Mouse (Mus musculus) lung, adult 2 months (tissue): Measurements from ENCODE around the gene Sipa1l3. TPM values are rescaled to one million over a fixed set of nuclear protein-coding genes. Genes with fewer than 3 reads are reported as not detected.
A peak's percentile ranks its signal among the peaks of the same experiment; 100 is the strongest.

Source experiments
- DNase-seq: peaks from one replicate; pipeline ENCODE4 v3.0.0; 2022
- H3K4me1 ChIP-seq: fragments of 200-500 bp; 2 replicates; pipeline ENCODE4 v1.6.1; 2011; ENCODE audit warnings: low read length; ENCODE audit not compliant: control insufficient read depth, insufficient read depth
- H3K4me3 ChIP-seq: fragments of 200-500 bp; replicated peaks from 2 replicates; pipeline ENCODE3; 2011; ENCODE audit warnings: low read depth, mild to moderate bottlenecking, control low read depth, low read length; ENCODE audit errors: extremely low read depth
- CTCF ChIP-seq: fragments of 200-500 bp; IDR thresholded peaks from 2 replicates; pipeline ENCODE4 v1.5.1; 2011; ENCODE audit warnings: mild to moderate bottlenecking, low read length, control low read depth; ENCODE audit not compliant: insufficient read depth
- POLR2A ChIP-seq: fragments of 200-500 bp; IDR thresholded peaks from 2 replicates; pipeline ENCODE4 v1.6.1; 2011; ENCODE audit warnings: low read depth, mild to moderate bottlenecking, control low read depth, low read length, borderline replicate concordance; ENCODE audit errors: extremely low read depth
- WGBS: fragments of 180-500 bp; shearing (Covaris S2); methylation state at CpG from one replicate; pipeline ENCODE4 v1.1.7; 2018; 5-methylcytosine and 5-hydroxymethylcytosine counted together
- polyA plus RNA-seq: library from polyadenylated mRNA; depleted of rRNA; stranded (reverse); fragments of >200 nt; gene quantifications from 2 replicates; pipeline ENCODE4 v1.2.3, GENCODE M21; 2012

Gene Sipa1l3
- polyA plus RNA-seq, 1 experiment = 125 TPM

DNA sequence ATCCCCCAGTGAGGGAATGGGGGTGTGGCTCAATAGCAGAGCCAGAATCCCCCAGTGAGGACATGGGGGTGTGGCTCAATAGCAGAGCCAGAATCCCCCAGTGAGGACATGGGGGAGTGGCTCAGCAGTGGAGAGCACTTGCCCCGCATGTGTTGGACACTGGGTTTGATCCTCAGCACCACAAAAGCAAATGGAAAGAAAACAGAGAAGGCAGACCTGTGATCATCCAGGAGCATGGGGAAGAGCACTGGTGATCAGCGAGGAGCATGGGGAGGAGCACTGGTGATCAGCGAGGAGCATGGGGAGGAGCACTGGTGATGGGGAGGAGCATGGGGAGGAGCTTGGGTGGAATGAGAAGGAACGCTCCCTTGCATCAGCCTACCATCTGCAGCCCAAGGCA is 98.6 kb downstream of the Sipa1l3 start:
- Histone ChIP-seq H3K4me1 (peaks cover 14% of the 10 kb centered on the region), H3K4me3 (no peak overlapping the region)
- DNase-seq = no peak
- TF ChIP-seq CTCF (no peak), POLR2A (no peak)
- 62% methylated on average over 4 of the region's 4 CpGs for WGBS

DNA sequence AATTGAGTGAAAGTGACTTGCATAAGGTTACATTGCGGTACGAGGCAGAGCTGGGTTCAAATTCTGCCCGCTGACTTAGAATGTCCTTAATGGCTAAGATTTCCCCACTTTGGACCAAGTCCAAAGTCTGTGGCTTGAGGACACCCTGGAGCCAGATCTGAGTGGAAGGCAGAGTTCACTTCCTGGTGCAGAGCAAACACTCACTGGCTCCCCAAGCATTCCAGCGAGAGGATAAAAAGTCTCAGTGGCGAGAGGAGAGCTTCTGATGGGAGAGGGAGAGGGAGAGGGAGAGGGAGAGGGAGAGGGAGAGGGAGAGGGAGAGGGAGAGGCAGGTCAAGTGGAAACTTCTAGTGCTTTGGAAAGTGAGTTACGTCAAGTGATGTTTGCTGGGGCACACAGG is 100.2 kb downstream of the Sipa1l3 start:
- H3K4me1 ChIP-seq = peaks cover 6% of the 10 kb centered on the region
- peak; percentile 64 for DNase-seq
- H3K4me3 ChIP-seq = no peak overlapping the region
- WGBS = 33% methylated on average over 6 of the region's 6 CpGs
- TF ChIP-seq POLR2A (no peak), CTCF (no peak)

DNA sequence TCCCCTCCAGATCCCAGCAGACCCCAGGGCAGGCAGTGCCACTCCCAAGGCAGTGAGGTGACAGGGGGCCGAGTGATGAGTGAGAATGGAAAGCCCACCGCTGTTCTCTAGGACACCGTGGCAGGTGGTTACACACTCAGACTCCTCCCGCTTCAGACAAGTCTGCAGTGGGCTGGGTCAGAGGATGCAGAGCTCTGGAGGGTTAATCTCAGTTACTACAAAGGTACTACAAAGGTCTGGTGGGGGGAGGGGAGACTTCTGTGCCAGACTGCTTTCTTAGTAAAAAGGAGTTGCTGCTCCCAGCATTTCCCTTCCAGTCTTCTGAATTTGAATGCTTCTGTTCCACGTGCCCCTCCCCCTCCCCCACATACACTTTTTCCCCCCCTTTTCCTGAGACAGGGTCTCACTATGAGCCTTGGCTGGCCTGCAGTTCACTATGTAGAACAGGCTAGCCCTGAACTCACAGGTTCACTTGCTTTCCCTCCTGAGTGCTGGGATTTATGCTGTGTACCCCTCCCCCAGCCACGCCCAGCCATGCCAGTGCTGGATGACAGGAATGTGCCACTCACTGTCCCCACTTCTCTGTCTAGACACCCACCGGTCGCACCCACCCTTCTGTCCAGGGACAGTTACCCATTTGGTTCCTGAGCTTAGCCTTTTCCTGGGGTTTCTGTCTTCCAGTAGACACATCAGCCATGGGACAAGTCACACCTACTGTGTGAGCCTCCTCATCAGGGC is 100.9 kb downstream of the Sipa1l3 start:
- Histone ChIP-seq H3K4me1 (peaks cover 6% of the 10 kb centered on the region), H3K4me3 (no peak overlapping the region)
- peak; percentile 48 for DNase-seq
- 56% methylated on average over 8 of the region's 8 CpGs for WGBS
- TF ChIP-seq CTCF = no peak
- TF ChIP-seq POLR2A = no peak

DNA sequence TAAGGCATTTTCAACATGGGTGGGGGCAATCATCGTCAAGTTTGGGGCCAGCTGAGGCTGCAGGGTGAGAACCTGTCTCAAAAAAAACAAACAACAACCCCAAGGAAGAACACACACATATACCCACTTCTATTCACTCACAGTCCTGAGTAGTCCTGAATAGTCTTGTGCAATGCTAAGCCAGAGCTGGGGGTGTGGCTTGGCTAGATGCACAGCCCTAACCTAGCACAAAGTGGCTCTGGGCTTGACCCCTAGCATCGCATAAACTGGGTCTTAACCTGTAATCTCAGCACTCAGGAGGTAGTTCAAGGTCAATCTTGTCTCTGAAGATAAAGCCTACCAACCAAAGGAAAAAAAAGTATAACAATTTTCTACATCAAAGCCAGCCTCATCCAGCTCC is 101.5 kb downstream of the Sipa1l3 start:
- DNase-seq = peak; percentile 57
- TF ChIP-seq CTCF (no peak), POLR2A (no peak)
- no peak overlapping the region for H3K4me3 ChIP-seq
- 34% methylated on average over 2 of the region's 2 CpGs for WGBS
- peaks cover 6% of the 10 kb centered on the region for H3K4me1 ChIP-seq

DNA sequence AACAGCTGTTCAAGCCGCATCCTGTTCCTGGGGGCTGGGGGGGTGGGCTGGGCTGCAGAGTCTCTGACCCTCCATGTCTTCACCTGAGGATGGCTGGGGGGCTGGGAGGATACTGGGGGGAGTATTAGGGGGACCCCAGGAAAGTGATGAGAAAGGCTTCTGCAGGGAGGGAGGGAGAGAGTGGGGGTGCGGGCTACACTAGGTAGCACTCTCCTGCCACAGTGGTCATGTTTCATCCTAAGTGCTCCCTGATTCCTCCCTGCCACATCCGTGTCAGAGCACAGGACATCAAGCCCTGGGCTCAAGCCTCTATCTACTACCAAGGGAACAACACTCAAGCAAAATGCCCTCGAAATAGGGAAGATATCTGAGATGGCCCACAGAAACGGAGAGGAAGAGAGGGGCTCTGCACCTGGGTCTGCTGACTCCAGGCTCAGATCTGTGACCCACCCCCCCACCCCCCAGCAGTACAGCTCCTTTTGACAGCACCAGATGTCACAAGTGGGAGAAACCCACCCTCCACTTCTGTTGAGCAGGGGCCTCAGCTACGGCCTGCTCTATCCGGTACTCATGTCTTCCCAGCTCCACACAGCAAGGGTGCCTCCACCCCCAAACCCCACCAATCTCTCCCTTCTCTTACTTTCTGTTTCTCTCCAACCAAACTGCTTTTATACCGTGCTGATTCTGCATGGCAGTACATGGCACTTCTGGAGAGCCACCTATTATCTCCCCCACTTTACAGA is 106.4 kb downstream of the Sipa1l3 start:
- H3K4me1 ChIP-seq = peaks cover 13% of the 10 kb centered on the region
- TF ChIP-seq POLR2A (no peak), CTCF (no peak)
- H3K4me3 ChIP-seq = no peak overlapping the region
- 70% methylated on average over 8 of the region's 8 CpGs for WGBS
- DNase-seq = peak; percentile 5

DNA sequence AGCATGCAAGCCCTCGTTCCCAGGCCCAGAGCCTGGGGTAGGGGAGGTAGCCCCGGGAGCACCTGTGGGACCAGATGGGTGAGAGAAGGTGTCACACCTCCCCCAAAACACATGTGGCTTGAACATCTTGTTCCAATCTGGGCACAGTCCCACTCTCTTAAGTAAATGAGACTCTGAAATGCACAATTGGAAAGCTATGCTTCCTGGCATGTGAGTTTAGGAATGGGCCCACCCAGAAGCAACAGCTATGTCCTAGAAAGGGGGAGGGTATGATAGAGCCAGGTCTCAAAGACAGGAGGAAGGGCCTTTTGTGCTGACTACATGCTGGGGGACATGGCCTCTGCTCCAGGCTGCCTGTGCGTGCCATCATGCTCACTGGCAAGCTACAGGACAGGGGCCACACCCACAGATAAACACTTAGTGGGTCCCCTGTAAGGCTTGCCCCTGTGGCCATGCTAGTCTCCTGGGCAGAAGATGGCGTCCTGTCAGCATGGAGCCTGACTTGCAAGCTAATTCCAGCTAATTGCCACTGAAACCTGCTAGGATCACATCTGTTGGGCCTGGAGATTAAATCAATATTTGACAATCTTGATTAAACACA is 107.1 kb downstream of the Sipa1l3 start:
- Histone ChIP-seq H3K4me3 (no peak overlapping the region), H3K4me1 (peaks cover 15% of the 10 kb centered on the region)
- 47% methylated on average over 4 of the region's 4 CpGs for WGBS
- TF ChIP-seq CTCF = no peak
- no peak for TF ChIP-seq POLR2A
- DNase-seq = peak; percentile 43

DNA sequence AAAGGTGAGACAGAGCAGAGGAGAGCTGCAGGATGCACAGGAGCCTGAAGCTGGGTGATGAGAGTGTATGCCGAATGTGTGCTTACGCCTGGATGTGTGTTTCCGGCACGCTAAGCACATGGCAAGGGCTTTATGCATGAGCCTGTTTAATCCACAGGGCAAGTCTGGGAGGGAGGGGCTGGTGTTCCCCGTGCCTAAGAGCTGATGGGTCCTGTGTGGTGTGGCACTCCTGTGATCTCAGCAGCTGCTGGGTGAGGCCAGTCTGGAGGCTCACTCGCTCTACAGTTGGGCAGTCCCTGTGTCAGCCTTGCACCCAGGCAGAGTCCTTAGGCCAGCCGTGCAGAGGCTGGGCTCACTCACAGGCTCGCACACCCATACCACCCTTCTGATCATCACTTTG is 108.0 kb downstream of the Sipa1l3 start:
- no peak overlapping the region for H3K4me3 ChIP-seq
- DNase-seq = no peak
- 76% methylated on average over 8 of the region's 8 CpGs for WGBS
- H3K4me1 ChIP-seq = peaks cover 15% of the 10 kb centered on the region
- TF ChIP-seq POLR2A (no peak), CTCF (no peak)

DNA sequence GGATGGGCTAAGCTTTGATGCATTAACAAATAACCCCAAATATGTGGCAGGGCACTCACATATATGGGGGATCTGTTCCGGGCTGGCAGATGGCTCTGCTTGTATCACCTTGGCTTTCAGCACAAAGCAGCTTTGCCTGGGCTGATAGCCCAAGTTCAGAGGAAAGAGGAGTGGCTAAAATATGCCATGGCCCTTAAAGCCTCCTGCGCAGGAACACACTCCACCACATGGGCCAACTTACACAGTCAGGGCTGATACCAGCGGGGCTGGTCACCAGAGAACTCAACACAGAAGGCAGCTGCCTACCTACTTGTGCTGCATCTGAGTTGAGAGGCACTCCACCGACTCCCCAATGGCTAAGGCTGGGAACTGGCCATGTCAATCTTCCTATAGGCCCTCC is 111.6 kb downstream of the Sipa1l3 start:
- WGBS = 59% methylated on average over 4 of the region's 4 CpGs
- peaks cover 15% of the 10 kb centered on the region for H3K4me1 ChIP-seq
- DNase-seq = peak; percentile 15
- no peak for TF ChIP-seq POLR2A
- no peak for TF ChIP-seq CTCF
- H3K4me3 ChIP-seq = no peak overlapping the region

DNA sequence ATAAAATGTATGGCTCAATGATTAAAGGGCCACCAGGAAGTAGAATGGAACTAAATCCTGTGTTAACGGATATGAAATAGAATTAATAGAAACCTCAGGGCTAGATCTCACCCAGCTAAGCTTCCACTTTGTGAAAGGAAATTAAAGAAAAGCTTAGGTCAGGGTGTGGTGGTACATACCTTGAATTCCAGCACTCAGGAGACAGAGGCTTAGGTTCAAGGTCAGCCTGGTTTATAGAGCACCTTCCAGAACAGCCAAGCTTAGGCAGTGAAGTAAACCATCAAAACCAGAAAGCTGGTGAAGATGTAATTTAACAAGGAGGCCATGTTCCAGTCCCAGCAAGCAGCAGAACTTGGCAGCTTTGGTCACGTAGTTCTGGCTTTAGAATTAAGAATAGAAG is 114.3 kb downstream of the Sipa1l3 start:
- no peak for TF ChIP-seq CTCF
- no peak for TF ChIP-seq POLR2A
- Histone ChIP-seq H3K4me3 (no peak overlapping the region), H3K4me1 (peaks cover 3% of the 10 kb centered on the region)
- no peak for DNase-seq
- 87% methylated on average over 2 of the region's 2 CpGs for WGBS

DNA sequence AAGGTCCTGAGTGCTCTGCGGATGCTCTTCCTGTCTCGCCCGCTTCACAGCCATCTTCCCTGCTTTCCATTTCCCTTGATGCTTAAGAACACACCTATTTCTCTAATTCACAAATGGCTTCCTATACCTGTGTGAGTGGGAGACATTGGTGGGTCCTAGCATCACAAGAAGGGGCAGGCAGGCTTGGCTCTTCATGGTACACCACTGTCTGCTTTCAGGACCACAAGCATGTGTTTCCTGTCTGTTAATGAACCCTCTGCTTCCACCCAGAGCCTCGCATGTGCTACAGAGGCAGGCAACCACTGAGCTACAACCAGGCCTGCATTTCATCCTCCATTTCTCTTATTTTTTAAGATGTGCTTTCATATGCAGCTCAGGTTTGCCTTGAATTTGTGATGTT is 116.4 kb downstream of the Sipa1l3 start:
- Histone ChIP-seq H3K4me3 (no peak overlapping the region), H3K4me1 (peaks cover 1% of the 10 kb centered on the region; the same call in 1 of the 2 replicates)
- TF ChIP-seq POLR2A = no peak
- TF ChIP-seq CTCF = no peak
- 91% methylated on average over 4 of the region's 4 CpGs for WGBS
- DNase-seq = no peak
